Mouse (Mus musculus) cerebellum, adult (tissue): Measurements from ENCODE around the gene Hoxb2.

Source experiments
- ATAC-seq: cut with Nextera tagmentation; 2 replicates; pipeline ENCODE4 v1.9.2; 2017; ENCODE audit warnings: mild to moderate bottlenecking, moderate library complexity, mixed read lengths; ENCODE audit not compliant: insufficient number of reproducible peaks, low FRiP score, low TSS enrichment

Hoxb2 gene

GRCm38 (mm10) chr11:96387635-96388034 is 37.3 kb downstream of the Hoxb2 start:
- ATAC-seq, result no peak

DNA sequence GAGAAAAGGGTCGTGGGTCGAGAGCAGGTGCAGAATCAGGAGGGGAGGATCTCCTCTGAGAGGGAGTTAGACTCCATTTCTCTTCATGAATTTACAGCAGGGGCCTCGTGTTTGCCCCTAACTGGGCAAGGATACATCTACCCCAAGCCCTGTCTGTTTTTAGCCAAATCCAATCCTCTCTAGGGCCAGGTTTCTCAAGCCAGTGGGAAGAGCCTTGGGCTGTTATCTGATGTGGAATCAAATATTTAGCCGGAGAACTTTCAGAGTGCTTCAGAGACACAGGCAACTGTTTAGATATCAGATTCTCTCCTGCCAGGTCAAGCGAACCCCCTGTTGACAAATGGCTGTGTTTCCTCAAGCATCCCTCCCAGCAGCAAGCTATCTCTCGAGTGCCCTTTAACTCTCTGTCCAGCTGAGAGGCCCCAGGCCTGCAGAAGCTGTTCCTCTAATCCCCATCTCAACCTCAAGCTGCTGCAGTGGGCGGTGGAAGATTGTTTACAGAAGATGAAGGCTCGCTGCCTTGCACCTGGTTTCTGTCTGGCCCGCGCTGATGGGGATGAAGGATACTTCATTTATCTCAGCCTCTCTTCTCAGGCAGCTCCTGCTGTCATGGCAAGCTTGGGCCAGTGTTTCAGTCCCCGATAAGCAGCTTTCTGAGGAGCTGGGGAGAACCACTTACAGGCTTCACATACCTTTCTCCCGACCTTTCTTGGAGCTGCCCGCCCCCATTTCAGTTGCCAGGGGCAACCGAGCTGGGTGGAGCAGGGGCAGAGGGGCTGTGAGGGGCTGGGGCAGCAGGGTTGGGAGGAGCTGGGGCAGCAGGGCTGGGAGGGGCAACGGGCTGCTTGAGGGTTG is 46.7 kb downstream of the Hoxb2 start:
- ATAC-seq, result no peak

- ATAC-seq, result no peak
Measured at GRCm38 (mm10) chr11:96397806-96398335, 47.5 kb downstream of the Hoxb2 start.

DNA sequence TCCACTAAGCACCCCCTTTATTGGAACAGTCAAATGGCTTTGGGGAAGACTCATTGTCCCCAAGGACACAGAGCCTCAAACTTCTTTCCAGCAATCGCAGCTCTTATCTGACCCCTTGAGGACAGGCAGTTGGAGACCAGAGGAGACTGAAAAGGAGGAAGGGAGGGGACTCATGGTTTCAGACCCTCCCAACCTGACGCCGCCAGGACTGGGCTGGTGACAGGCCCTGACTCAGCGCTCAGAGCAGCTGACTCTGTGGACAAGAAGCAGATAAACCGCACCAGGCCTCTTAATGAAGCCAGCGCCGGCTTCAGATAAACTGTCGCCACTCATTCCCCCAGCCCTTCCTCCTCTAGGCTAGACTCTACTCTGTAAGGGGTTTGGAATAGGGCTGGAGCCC is 49.6 kb downstream of the Hoxb2 start:
- ATAC-seq, result no peak
